11 mouse cellular contexts compared by ENCODE assay signal in genomic region chr6:84233783-84234182, GRCm38 (mm10).
DNase-seq lines count a peak whose midpoint lies in the region; ATAC-seq and TF ChIP-seq lines count a peak whose summit lies in the region.
"Had no signal": no experiment of that assay in that cellular context is flagged by ENCODE, and none has a peak within 500 bp of the region (broad histone marks: within the 10 kb centered on the region; RNA-seq: fewer than 3 reads in every experiment).

No protein-coding gene starts in this region.

- no peak for TF ChIP-seq POLR2A in heart, adult 2 months (IDR thresholded peaks at IDR 0.05; ENCODE audit: insufficient read depth, low read depth, low read length)

- intact Hi-C loops in heart, adult 2 months (cut with DNase I) = no loop called here

- 33% methylated on average over 6 of the region's 6 CpGs for WGBS in heart, adult 2 months
- 47% methylated on average over 6 of the region's 6 CpGs for WGBS in heart, embryonic 12.5 days
- WGBS in intestine, embryonic 16.5 days = 50% methylated on average over 6 of the region's 6 CpGs
- WGBS in limb, embryonic 12.5 days = 53% methylated on average over 6 of the region's 6 CpGs

- no peak for ATAC-seq in heart, embryonic 12.5 days (ENCODE audit: insufficient number of reproducible peaks, low FRiP score)
- peak; percentile 88 for ATAC-seq in intestine, embryonic 16.5 days
- ATAC-seq in limb, embryonic 12.5 days (ENCODE audit: insufficient number of reproducible peaks, insufficient read depth, low FRiP score, low TSS enrichment, low read depth) = no peak
- ATAC-seq: inflammation-experienced regulatory T-cells, adult 6 months; Patski had no signal

- no peak overlapping the region for H3K4me3 ChIP-seq in heart, adult 2 months
- no peak overlapping the region for H3K4me3 ChIP-seq in heart, embryonic 12.5 days
- no peak overlapping the region for H3K4me3 ChIP-seq in intestine, embryonic 16.5 days (ENCODE audit: low read length)
- H3K4me3 ChIP-seq in limb, embryonic 12.5 days (replicated peaks) = no peak overlapping the region

- H3K79me2 ChIP-seq in heart, adult 2 months (replicated peaks; ENCODE audit: control insufficient read depth, insufficient read depth, low read length) = no peaks in the 10 kb centered on the region

- H3K36me3 ChIP-seq in heart, adult 2 months (ENCODE audit: control insufficient read depth, insufficient read depth, low read length) = no peaks in the 10 kb centered on the region
- no peaks in the 10 kb centered on the region for H3K36me3 ChIP-seq in heart, embryonic 12.5 days
- H3K36me3 ChIP-seq in intestine, embryonic 16.5 days (ENCODE audit: control insufficient read depth, insufficient read depth, low read length) = no peaks in the 10 kb centered on the region
- H3K36me3 ChIP-seq in limb, embryonic 12.5 days = no peaks in the 10 kb centered on the region

- H3K9ac ChIP-seq in heart, adult 2 months (ENCODE audit: low read depth, low read length) = 0 out of 2 replicates have a peak overlapping the region, but pooled peaks have one; percentile 3
- H3K9ac ChIP-seq in heart, embryonic 12.5 days = no peak overlapping the region
- H3K9ac ChIP-seq in intestine, embryonic 16.5 days (ENCODE audit: low read depth, low read length) = no peak overlapping the region
- H3K9ac ChIP-seq in limb, embryonic 12.5 days (replicated peaks) = no peak overlapping the region

- no peaks in the 10 kb centered on the region for H3K27me3 ChIP-seq in heart, adult 2 months (ENCODE audit: control insufficient read depth, insufficient read depth, low read length)
- H3K27me3 ChIP-seq in heart, embryonic 12.5 days (replicated peaks) = peaks cover 5% of the 10 kb centered on the region; the same call in 1 of the 2 replicates
- H3K27me3 ChIP-seq in intestine, embryonic 16.5 days (replicated peaks; ENCODE audit: control insufficient read depth, insufficient read depth, low read length) = no peaks in the 10 kb centered on the region
- H3K27me3 ChIP-seq in limb, embryonic 12.5 days = no peaks in the 10 kb centered on the region
- H3K27me3 ChIP-seq: Patski had no signal

- peak overlapping the region; percentile 45 for H3K27ac ChIP-seq in heart, adult 2 months
- H3K27ac ChIP-seq in heart, embryonic 12.5 days (ENCODE audit: poor library complexity, severe bottlenecking) = no peak overlapping the region
- H3K27ac ChIP-seq in intestine, embryonic 16.5 days (ENCODE audit: low read length) = no peak overlapping the region
- H3K27ac ChIP-seq in limb, embryonic 12.5 days = 0 out of 2 replicates have a peak overlapping the region, but pooled peaks have one; percentile 4

- H3K4me2 ChIP-seq in heart, embryonic 12.5 days = no peak overlapping the region
- H3K4me2 ChIP-seq in intestine, embryonic 16.5 days (ENCODE audit: low read depth, low read length) = no peak overlapping the region
- H3K4me2 ChIP-seq in limb, embryonic 12.5 days = no peak overlapping the region

- no peak for TF ChIP-seq EP300 in heart, adult 2 months (IDR thresholded peaks at IDR 0.05; ENCODE audit: insufficient read depth, low read depth, low read length)

- no peaks in the 10 kb centered on the region for H3K9me3 ChIP-seq in heart, embryonic 12.5 days (replicated peaks)
- no peaks in the 10 kb centered on the region for H3K9me3 ChIP-seq in intestine, embryonic 16.5 days (ENCODE audit: control insufficient read depth, low read length)
- no peaks in the 10 kb centered on the region for H3K9me3 ChIP-seq in limb, embryonic 12.5 days

- DNase-seq in heart, adult 2 months = peak; percentile 40 to 47
- DNase-seq in ovary, adult 18-20 months (ENCODE audit: low spot score) = peak; percentile 35
- no peak for DNase-seq in ovary, postnatal 14 days (ENCODE audit: low spot score)
- no peak for DNase-seq in embryo, embryonic 10.5 days (ENCODE audit: low spot score)
- DNase-seq in embryo, embryonic 10 days (ENCODE audit: low spot score) = no peak
- DNase-seq: right cerebral cortex, adult 18-20 months had no signal

- H3K4me1 ChIP-seq in heart, adult 2 months (ENCODE audit: control insufficient read depth, insufficient read depth, low read length) = peaks cover 6% of the 10 kb centered on the region; the same call in 1 of the 2 replicates
- peaks cover 42% of the 10 kb centered on the region for H3K4me1 ChIP-seq in heart, embryonic 12.5 days (replicated peaks)
- H3K4me1 ChIP-seq in intestine, embryonic 16.5 days (ENCODE audit: control insufficient read depth, insufficient read depth, low read length) = no peaks in the 10 kb centered on the region; the same call in 1 of the 2 replicates
- peaks cover 65% of the 10 kb centered on the region for H3K4me1 ChIP-seq in limb, embryonic 12.5 days (replicated peaks)

- no peak for TF ChIP-seq CTCF in heart, adult 2 months (IDR thresholded peaks at IDR 0.05)

Comparison
In these comparisons a context has a peak if more than half of its experiments do, and no peak if none do; other contexts are left out.
1. DNase-seq: peak in heart, adult 2 months (2 of 2) and ovary, adult 18-20 months (single experiment); none in ovary, postnatal 14 days (single experiment), embryo, embryonic 10.5 days (single experiment) and embryo, embryonic 10 days (single experiment).
2. H3K27ac ChIP-seq: peak in heart, adult 2 months (single experiment) and limb, embryonic 12.5 days (single experiment); none in heart, embryonic 12.5 days (single experiment) and intestine, embryonic 16.5 days (single experiment).